Mouse (Mus musculus) gastrocnemius, postnatal 25 days (tissue): ENCODE data around the gene Btbd11. TPM values are rescaled to one million over a fixed set of nuclear protein-coding genes. Genes with fewer than 3 reads are reported as not detected.

Experiments
- DNase-seq: peaks from one replicate; pipeline ENCODE4 v3.0.0; 2022
- long read RNA-seq, 2 experiments: library from polyadenylated mRNA; stranded (forward); transcript quantifications; one replicate each; pipeline ENCODE4 v2.0.0; 2021
- total RNA-seq, 2 experiments: library from RNA; stranded (reverse); gene quantifications; 1 replicate in 1 of 2; 2 replicates in 1 of 2; pipeline ENCODE4 v1.2.3; 2021

Gene Btbd11
- total RNA-seq, result 1 to 10 TPM in 1 of 2 experiments, under 1 TPM in 1; 0.62 to 1.0 TPM
- long read RNA-seq, experiment 1, partial matches to known transcripts, result 1 of 1 reads
- long read RNA-seq, experiment 1, other reads (novel, unspliced or antisense), result 0 of 1 reads
- long read RNA-seq, experiment 2, full-length matches to known transcripts, result 1 of 1 reads
- long read RNA-seq, experiment 2, partial matches to known transcripts, result 0 of 1 reads
- long read RNA-seq, experiment 2, other reads (novel, unspliced or antisense), result 0 of 1 reads

- DNase-seq, result peak; percentile 92
These were observed at the start of gene Btbd11 for GRCm38 (mm10) chr10:85386605-85387218. Btbd11 (plus strand) TSS chr10:85386814.

GRCm38 (mm10) chr10:85338733-85339132 is 47.9 kb upstream of the Btbd11 start:
- DNase-seq, result no peak

- no peak for DNase-seq
These were observed 44.7 kb upstream of the Btbd11 start for GRCm38 (mm10) chr10:85341867-85342266.

- DNase-seq, result no peak
These were observed 39.4 kb upstream of the Btbd11 start for GRCm38 (mm10) chr10:85347171-85347570.

GRCm38 (mm10) chr10:85352505-85352904 is 34.1 kb upstream of the Btbd11 start:
- DNase-seq, result no peak

GRCm38 (mm10) chr10:85354270-85354669 is 32.3 kb upstream of the Btbd11 start:
- no peak for DNase-seq

GRCm38 (mm10) chr10:85359501-85360066 is 27.0 kb upstream of the Btbd11 start:
- no peak for DNase-seq

GRCm38 (mm10) chr10:85362766-85363442 is 23.7 kb upstream of the Btbd11 start:
- no peak for DNase-seq

GRCm38 (mm10) chr10:85366876-85367275 is 19.7 kb upstream of the Btbd11 start:
- no peak for DNase-seq

GRCm38 (mm10) chr10:85371309-85371708 is 15.3 kb upstream of the Btbd11 start:
- DNase-seq, result no peak

GRCm38 (mm10) chr10:85372108-85372507 is 14.5 kb upstream of the Btbd11 start:
- DNase-seq, result no peak

- DNase-seq, result no peak
These were observed 7.6 kb upstream of the Btbd11 start for GRCm38 (mm10) chr10:85378972-85379371.

- no peak for DNase-seq
These were observed 3.6 kb upstream of the Btbd11 start for GRCm38 (mm10) chr10:85382981-85383380.

- DNase-seq, result peak; percentile 42
These were observed 831 bp downstream of the Btbd11 start for GRCm38 (mm10) chr10:85387219-85388070.

- DNase-seq, result no peak
These were observed 1.6 kb downstream of the Btbd11 start for GRCm38 (mm10) chr10:85388071-85388750.

- DNase-seq, result no peak
These were observed 2.1 kb downstream of the Btbd11 start for GRCm38 (mm10) chr10:85388751-85389115.

- no peak for DNase-seq
These were observed 2.9 kb downstream of the Btbd11 start for GRCm38 (mm10) chr10:85389286-85390139.

GRCm38 (mm10) chr10:85393016-85393415 is 6.4 kb downstream of the Btbd11 start:
- no peak for DNase-seq

GRCm38 (mm10) chr10:85394558-85394957 is 7.9 kb downstream of the Btbd11 start:
- DNase-seq, result no peak

GRCm38 (mm10) chr10:85411120-85411519 is 24.5 kb downstream of the Btbd11 start:
- no peak for DNase-seq
